Mouse (Mus musculus): ENCODE results near the gene Psenen.

The Psenen gene

GRCm38 (mm10) chr7:30588676-30589434 lies 25.4 kb upstream of the Psenen start, which contains the start of gene Kmt2b:
Kmt2b (minus strand) TSS chr7:30588726.
- DNase-seq (ENCODE audit: low spot score): peak; percentile 86

- DNase-seq (ENCODE audit: low spot score): peak; percentile 62
Measured at GRCm38 (mm10) chr7:30587842-30588667, 24.6 kb upstream of the Psenen start.

- DNase-seq (ENCODE audit: low spot score): no peak
Measured at GRCm38 (mm10) chr7:30586455-30587020, 23.1 kb upstream of the Psenen start.

GRCm38 (mm10) chr7:30585170-30585569 lies 21.7 kb upstream of the Psenen start:
- no peak for DNase-seq (ENCODE audit: low spot score)

- DNase-seq (ENCODE audit: low spot score): no peak
Measured at GRCm38 (mm10) chr7:30584339-30584738, 20.9 kb upstream of the Psenen start.

- no peak for DNase-seq (ENCODE audit: low spot score)
Measured at GRCm38 (mm10) chr7:30581547-30581946, 18.1 kb upstream of the Psenen start.

GRCm38 (mm10) chr7:30579950-30580349 lies 16.5 kb upstream of the Psenen start:
- DNase-seq (ENCODE audit: low spot score): no peak

- no peak for DNase-seq (ENCODE audit: low spot score)
Measured at GRCm38 (mm10) chr7:30572969-30573368, 9.5 kb upstream of the Psenen start.

- DNase-seq (ENCODE audit: low spot score): no peak
Measured at GRCm38 (mm10) chr7:30572389-30572788, 9.0 kb upstream of the Psenen start.

- DNase-seq (ENCODE audit: low spot score): no peak
Measured at GRCm38 (mm10) chr7:30567555-30567954, 4.1 kb upstream of the Psenen start.

- no peak for DNase-seq (ENCODE audit: low spot score)
Measured at GRCm38 (mm10) chr7:30566033-30566432, 2.6 kb upstream of the Psenen start.

- peak; percentile 29 for DNase-seq (ENCODE audit: low spot score)
Measured at GRCm38 (mm10) chr7:30564970-30565571, 1.6 kb upstream of the Psenen start, which contains the start of gene Igflr1. Igflr1 (plus strand) TSS chr7:30565427.

- DNase-seq (ENCODE audit: low spot score): peak; percentile 84
Measured at GRCm38 (mm10) chr7:30563906-30564280, 466 bp upstream of the Psenen start.

- no peak for DNase-seq (ENCODE audit: low spot score)
Measured at GRCm38 (mm10) chr7:30562526-30563116, 806 bp downstream of the Psenen start.

- no peak for DNase-seq (ENCODE audit: low spot score)
Measured at GRCm38 (mm10) chr7:30560296-30560695, 3.1 kb downstream of the Psenen start.

- peak; percentile 90 for DNase-seq (ENCODE audit: low spot score)
Measured at GRCm38 (mm10) chr7:30559443-30559954, 3.9 kb downstream of the Psenen start, which contains the start of gene Lin37. Lin37 (minus strand) TSS chr7:30559838.

- DNase-seq (ENCODE audit: low spot score): no peak
Measured at GRCm38 (mm10) chr7:30558656-30559442, 4.6 kb downstream of the Psenen start.

GRCm38 (mm10) chr7:30557901-30558514 lies 5.4 kb downstream of the Psenen start:
- no peak for DNase-seq (ENCODE audit: low spot score)

- DNase-seq (ENCODE audit: low spot score): peak; percentile 29
Measured at GRCm38 (mm10) chr7:30556894-30557536, 6.4 kb downstream of the Psenen start.
